Mouse (Mus musculus): ENCODE measurements around the gene Pacsin3. TPM values are rescaled to one million over a fixed set of nuclear protein-coding genes. Genes with fewer than 3 reads are reported as not detected.

Gene Pacsin3
- polyA plus RNA-seq, 1 experiment from 2014 or later: 25.6 TPM

DNA sequence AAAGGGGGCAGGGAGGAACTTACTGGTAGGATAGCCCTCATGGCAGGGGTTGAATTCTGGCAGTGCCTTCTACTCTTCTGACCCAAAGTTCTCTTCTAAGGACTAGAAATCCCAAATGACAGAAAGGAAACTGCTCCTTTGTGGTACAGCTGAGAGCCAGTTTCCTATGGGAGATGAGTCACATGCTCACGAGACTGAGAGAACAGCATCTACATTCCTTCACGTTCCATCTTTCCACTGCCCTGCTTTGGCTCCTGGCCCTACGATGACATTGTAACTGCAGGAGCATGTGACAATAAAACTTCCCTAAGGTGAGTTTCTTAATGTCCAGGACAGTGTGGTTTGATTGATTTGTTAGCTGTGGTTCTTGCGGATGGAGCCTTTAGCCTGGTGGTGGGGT, 7.4 kb upstream of the Pacsin3 start:
- Histone ChIP-seq H3K27ac (no peak overlapping the region), H3K4me3 (no peak overlapping the region), H3K9ac (no peak overlapping the region), H3K9me3 (replicated peaks) (no peaks in the 10 kb centered on the region), H3K4me2 (replicated peaks) (no peak overlapping the region), H3K27me3 (peaks cover 9% of the 10 kb centered on the region; the same call in 1 of the 2 replicates), H3K4me1 (peaks cover 3% of the 10 kb centered on the region; the same call in 1 of the 2 replicates), H3K36me3 (no peaks in the 10 kb centered on the region)
- WGBS: 90% methylated on average over 4 of the region's 4 CpGs
- ATAC-seq (ENCODE audit: low FRiP score): no peak

DNA sequence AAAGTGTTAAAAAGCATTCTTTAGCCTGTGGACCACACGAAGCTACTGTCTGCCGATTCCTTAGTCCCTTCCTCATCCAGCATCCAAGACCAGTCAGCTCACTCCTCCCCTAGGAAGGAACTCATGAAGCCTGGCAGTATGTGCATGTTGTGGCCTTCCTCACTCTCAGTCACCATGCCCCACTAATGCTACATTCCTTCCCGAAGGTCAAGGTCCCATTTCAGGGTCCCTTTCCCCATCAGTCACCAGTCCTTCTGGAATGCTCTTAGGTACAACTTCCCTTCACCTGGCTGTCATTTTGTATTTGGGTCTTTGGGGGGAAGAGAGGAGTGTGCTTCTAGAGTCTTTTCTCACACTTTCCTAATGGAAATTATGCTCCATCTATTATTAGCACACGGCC, 3.8 kb upstream of the Pacsin3 start:
- no peaks in the 10 kb centered on the region for H3K9me3 ChIP-seq (replicated peaks)
- no peak for ATAC-seq (ENCODE audit: low FRiP score)
- no peaks in the 10 kb centered on the region for H3K36me3 ChIP-seq
- H3K4me1 ChIP-seq: peaks cover 24% of the 10 kb centered on the region
- no peak overlapping the region for H3K4me2 ChIP-seq (replicated peaks)
- no peak overlapping the region for H3K27ac ChIP-seq
- 79% methylated on average over 4 of the region's 4 CpGs for WGBS
- H3K4me3 ChIP-seq: no peak overlapping the region
- H3K9ac ChIP-seq: no peak overlapping the region
- H3K27me3 ChIP-seq: peaks cover 36% of the 10 kb centered on the region

DNA sequence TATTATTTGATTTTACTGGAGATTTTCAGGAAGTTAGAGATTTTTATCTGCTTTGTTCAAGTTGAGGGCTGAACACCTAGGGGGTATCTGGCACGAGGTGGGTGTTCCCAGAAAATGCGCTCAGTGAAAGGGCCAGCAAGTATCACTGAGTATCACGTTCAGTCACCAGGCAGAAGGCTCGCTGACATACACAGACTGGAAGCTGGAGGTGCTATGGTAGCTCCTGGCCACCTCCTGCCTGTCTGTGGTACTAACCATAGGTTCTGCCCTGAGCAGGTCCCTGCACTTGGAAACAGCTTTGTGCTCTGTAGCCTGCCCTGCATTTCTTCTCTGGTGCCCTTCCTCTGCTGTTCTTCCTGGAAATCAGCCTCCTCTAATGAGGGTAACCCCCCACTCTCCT, 3.2 kb upstream of the Pacsin3 start:
- peaks cover 36% of the 10 kb centered on the region for H3K27me3 ChIP-seq
- no peak overlapping the region for H3K4me2 ChIP-seq (replicated peaks)
- H3K36me3 ChIP-seq: no peaks in the 10 kb centered on the region
- H3K4me3 ChIP-seq: no peak overlapping the region
- no peaks in the 10 kb centered on the region for H3K9me3 ChIP-seq (replicated peaks)
- ATAC-seq (ENCODE audit: low FRiP score): no peak
- 66% methylated on average over 4 of the region's 4 CpGs for whole genome bisulfite sequencing
- H3K9ac ChIP-seq: no peak overlapping the region
- peaks cover 30% of the 10 kb centered on the region for H3K4me1 ChIP-seq
- H3K27ac ChIP-seq: no peak overlapping the region

DNA sequence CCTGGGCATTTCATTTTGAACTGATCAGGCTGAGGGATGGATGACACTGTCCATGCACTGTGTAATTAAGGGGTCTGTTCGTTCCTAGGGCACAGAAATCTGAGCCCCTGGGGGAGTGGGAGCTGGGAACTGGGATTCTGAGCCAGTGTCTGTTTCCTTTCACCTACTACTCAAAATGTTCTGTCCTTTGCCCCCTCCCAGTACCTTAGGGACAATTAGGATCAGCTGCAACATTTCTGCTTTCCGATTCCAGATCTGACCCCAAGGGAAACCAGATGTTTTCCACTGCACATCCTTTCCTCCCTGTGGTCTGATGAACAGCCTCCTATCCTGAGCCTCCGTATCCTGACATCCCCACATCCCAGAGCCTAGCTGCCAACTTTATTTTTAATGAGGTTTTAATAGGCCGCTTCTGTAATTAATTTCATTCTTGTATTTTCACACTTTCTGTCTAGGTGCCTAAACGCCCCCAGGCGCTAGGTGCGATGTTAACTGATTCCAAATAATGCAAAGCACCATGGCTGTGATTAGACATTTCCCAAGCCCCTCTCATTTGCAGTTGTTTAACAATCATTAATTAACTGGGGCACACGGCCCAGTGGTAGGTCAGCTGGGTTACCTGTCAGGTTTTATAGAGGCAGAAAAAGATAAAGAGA, 901 bp upstream of the Pacsin3 start:
- Histone ChIP-seq H3K36me3 (no peaks in the 10 kb centered on the region), H3K4me1 (peaks cover 39% of the 10 kb centered on the region), H3K9me3 (replicated peaks) (no peaks in the 10 kb centered on the region), H3K27ac (no peak overlapping the region), H3K9ac (no peak overlapping the region), H3K4me3 (no peak overlapping the region), H3K27me3 (peaks cover 36% of the 10 kb centered on the region), H3K4me2 (replicated peaks) (peak overlapping the region; percentile 99; the same call in 1 of the 2 replicates)
- 0 out of 2 replicates have a peak, but pooled peaks have one; percentile 14 for ATAC-seq (ENCODE audit: low FRiP score)
- WGBS: 22% methylated on average over 8 of the region's 8 CpGs

DNA sequence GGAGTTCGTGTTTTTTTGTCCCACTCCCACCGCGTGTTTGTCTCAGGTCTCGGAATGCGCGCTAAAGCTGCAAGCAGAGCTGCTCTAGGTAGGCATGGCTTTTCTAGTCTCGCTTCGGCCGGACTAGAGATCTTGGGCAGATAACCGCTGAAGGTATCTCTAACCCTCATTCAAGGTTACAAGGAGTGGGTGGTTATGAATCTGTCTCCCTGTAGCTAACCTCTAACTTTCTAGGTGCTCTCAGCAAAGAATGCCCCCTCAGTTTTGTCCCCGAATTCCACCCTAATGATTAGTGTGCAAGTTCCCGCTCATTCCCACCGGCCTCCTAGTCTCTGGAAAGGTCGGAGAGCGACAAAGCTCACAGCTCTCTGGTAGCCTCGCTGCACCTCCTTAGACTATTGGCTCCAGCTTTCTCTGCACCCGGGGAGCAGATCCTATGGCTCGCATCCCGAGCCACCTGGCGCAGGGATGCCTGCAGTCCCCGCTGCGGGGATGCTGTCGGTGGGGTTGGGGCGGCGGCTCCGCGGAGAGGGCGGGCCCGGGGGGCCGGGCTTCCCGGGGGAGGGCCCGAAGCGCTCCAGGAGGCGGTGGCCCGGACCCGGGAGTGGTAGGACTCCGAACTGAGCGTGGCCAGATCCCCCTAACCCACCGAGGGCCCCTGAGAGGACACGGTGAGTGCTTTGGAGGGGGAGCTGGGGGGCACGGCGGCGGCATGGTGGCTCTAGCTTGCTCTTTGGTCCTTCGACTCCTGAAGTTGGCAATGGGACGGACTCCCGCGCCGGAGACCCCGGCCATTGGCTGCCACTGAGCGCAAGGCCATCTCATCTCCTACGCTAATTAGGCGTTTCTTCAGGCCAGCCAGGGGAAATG, 737 bp downstream of the Pacsin3 start:
- Histone ChIP-seq H3K27ac (peak overlapping the region; percentile 60), H3K4me2 (replicated peaks) (peak overlapping the region; percentile 99), H3K4me1 (peaks cover 39% of the 10 kb centered on the region), H3K27me3 (peaks cover 36% of the 10 kb centered on the region), H3K9ac (peak overlapping the region; percentile 67), H3K9me3 (replicated peaks) (no peaks in the 10 kb centered on the region), H3K36me3 (no peaks in the 10 kb centered on the region), H3K4me3 (peak overlapping the region; percentile 59)
- ATAC-seq (ENCODE audit: low FRiP score): peak; percentile 57
- 0% methylated on average over 52 of the region's 52 CpGs for WGBS

DNA sequence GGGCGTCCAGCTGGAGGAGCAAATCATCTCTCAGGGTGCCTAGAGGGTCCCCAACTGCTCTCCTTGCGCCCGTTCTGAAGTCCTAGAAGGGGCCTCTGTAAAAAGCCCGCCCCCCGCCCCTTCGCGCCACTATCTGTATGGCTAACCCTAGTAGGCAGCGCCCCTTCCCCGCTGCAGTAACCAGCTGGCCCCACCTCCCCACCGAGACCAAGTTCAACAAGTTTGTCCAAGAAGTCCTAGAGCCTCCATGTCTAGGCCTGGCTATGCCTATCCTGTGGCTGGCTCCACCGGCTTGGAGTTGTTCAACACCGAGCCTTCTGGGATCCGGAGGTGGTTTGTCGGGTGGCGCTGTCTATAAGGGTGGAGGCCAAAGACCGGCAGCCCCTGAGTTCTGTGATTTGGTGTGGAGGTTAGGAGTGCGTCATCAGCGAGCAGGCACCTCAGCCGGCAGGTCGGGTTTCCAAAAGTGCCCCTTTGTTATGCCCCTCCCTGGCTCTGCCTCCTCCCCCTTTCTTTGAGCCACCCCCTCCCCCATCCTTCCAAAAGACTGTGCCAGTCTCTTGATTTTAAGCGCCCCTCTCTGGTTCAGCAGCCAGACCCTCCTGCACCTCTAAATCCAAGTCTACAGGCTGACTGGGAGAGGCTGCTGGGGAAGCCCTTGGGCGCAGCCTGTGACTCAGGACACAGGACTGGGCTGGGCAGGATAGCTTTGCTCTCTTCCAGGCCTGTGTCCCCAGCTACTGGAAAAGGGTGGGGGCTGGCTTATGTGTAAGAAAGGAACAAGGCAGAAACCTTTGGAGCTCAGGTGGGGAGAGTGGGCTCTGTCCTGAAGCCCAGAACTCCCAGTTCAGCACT, 1.6 kb downstream of the Pacsin3 start:
- peak overlapping the region; percentile 99 for H3K4me2 ChIP-seq (replicated peaks)
- peaks cover 34% of the 10 kb centered on the region for H3K27me3 ChIP-seq
- peak; percentile 64 for ATAC-seq (ENCODE audit: low FRiP score)
- H3K4me1 ChIP-seq: peaks cover 39% of the 10 kb centered on the region
- H3K36me3 ChIP-seq: no peaks in the 10 kb centered on the region
- 2% methylated on average over 22 of the region's 22 CpGs for WGBS
- H3K27ac ChIP-seq: peak overlapping the region; percentile 60; the same call in 1 of the 2 replicates
- no peaks in the 10 kb centered on the region for H3K9me3 ChIP-seq (replicated peaks)
- peak overlapping the region; percentile 59 for H3K4me3 ChIP-seq
- H3K9ac ChIP-seq: peak overlapping the region; percentile 67

DNA sequence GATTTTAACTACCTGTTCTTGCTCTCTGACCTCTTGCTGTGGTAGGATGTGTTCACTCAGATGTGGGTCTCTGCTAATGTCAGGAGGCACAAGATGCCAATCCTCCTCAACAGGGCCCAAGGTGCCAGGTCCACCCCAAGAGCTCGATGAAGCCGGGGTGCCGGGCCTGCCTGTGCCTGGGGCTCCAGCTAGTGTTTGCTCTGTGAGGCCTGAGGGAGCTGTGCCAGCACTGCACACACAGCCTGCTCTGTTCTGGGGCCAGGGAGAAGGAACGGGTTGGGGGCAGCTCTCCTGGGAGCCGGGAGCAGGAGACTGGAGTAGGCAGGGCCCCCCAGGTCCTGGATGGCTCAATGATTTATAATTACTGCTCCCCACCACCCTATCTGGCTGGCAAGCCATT, 2.3 kb downstream of the Pacsin3 start:
- peak overlapping the region; percentile 59; the same call in 1 of the 2 replicates for H3K4me3 ChIP-seq
- WGBS: 70% methylated on average over 5 of the region's 5 CpGs
- peaks cover 28% of the 10 kb centered on the region for H3K27me3 ChIP-seq
- peaks cover 39% of the 10 kb centered on the region for H3K4me1 ChIP-seq
- ATAC-seq (ENCODE audit: low FRiP score): no peak
- peak overlapping the region; percentile 99 for H3K4me2 ChIP-seq (replicated peaks)
- no peaks in the 10 kb centered on the region for H3K36me3 ChIP-seq
- no peaks in the 10 kb centered on the region for H3K9me3 ChIP-seq (replicated peaks)
- H3K9ac ChIP-seq: peak overlapping the region; percentile 67; the same call in 1 of the 2 replicates
- H3K27ac ChIP-seq: peak overlapping the region; percentile 24; the same call in 1 of the 2 replicates

DNA sequence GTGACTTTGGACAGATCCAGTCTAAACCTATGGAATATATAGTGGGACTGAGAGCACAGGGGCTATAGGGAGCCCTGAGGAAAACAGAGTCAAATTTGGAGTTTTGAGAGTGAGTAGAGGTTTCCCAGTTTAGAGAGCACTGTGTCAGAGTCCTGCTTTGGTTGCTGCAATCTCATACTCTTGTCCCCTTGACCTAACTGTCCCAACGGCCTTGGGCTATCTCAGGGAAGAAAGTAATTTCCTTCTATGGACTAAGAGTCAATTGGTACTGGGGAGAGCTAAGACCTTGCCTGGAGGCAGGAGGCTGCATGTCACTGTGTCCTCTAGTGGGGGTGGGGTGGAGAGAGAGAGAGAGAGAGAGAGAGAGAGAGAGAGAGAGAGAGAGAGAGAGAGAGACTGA, 3.1 kb downstream of the Pacsin3 start:
- no peaks in the 10 kb centered on the region for H3K36me3 ChIP-seq
- H3K4me2 ChIP-seq (replicated peaks): no peak overlapping the region
- H3K27me3 ChIP-seq: peaks cover 25% of the 10 kb centered on the region
- no peak for ATAC-seq (ENCODE audit: low FRiP score)
- no peak overlapping the region for H3K27ac ChIP-seq
- H3K9me3 ChIP-seq (replicated peaks): no peaks in the 10 kb centered on the region
- H3K4me1 ChIP-seq: peaks cover 39% of the 10 kb centered on the region
- H3K4me3 ChIP-seq: no peak overlapping the region
- no peak overlapping the region for H3K9ac ChIP-seq
- WGBS: 81% methylated on average over 1 of the region's 1 CpGs

DNA sequence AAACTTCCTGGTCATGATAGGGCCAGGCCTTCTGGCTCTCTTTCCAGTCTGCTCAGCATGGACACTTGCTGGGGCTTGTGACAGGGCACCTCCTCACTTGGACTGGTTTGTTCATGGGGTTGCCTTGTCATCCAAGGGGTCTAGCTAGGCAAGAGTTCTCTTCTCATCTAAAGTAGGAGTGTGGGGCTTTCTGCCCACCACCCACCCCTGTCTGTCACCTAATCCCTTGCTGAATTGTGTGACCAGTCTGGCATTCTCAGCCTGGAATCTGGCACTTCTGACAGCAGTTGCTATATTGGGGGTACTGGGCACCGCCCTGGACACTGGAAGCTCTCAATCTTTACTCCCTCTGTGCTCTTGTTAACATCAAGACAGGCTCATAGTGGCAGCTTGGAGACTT, 3.7 kb downstream of the Pacsin3 start:
- Histone ChIP-seq H3K4me1 (peaks cover 45% of the 10 kb centered on the region), H3K9me3 (replicated peaks) (no peaks in the 10 kb centered on the region), H3K27me3 (peaks cover 19% of the 10 kb centered on the region), H3K27ac (no peak overlapping the region), H3K4me2 (replicated peaks) (no peak overlapping the region), H3K9ac (no peak overlapping the region), H3K36me3 (no peaks in the 10 kb centered on the region), H3K4me3 (no peak overlapping the region)
- 90% methylated on average over 1 of the region's 1 CpGs for WGBS
- no peak for ATAC-seq (ENCODE audit: low FRiP score)

DNA sequence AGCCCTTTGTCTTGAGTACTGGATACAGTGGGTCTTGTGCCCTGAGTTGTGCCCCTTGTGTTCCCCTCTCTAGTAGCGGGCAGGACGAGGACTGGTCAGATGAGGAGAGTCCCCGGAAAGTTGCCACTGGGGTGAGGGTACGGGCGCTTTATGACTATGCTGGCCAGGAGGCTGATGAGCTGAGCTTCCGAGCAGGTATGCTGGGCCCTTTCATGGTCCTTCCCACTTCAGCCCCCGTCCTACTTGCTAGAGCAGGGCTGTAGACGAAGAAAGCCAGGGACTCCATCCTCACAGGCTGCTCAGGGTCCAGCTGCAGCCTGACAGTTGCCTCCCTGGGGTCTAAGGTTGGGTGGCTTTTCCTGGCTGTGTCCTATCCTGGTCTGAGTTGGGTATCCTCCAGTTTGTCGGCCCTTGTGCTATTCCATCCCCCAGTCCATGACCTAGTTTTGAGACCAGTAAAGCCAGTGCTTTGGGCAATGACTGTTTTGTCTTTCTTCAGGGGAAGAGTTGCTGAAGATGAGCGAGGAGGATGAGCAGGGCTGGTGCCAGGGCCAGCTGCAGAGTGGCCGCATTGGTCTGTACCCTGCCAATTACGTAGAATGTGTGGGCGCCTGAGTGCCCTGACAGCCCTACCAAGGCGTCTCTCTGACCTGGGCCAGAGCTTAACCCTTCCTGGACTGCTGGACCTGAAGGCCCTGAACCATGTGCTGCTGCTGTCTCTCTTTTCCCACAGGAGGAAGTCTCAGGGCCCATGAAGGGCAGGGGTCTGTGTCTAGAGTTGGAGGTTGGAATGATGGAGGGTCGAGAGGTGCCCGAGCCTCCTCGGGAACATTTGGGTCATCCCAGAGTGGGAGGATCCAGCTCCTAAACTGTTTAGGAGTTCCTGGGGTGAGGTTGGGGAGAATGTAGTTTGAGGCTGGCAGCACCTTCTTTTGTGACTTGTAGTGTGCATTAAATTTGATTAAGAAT, 8.2 kb downstream of the Pacsin3 start:
- peak; percentile 13 for ATAC-seq (ENCODE audit: low FRiP score)
- H3K36me3 ChIP-seq: peaks cover 20% of the 10 kb centered on the region

More for the DNA sequence above, 8.2 kb downstream of the Pacsin3 start:
- Histone ChIP-seq H3K4me1 (peaks cover 17% of the 10 kb centered on the region), H3K27ac (peak overlapping the region; percentile 97), H3K9ac (peak overlapping the region; percentile 68), H3K4me2 (replicated peaks) (peak overlapping the region; percentile 89), H3K9me3 (replicated peaks) (no peaks in the 10 kb centered on the region), H3K4me3 (peak overlapping the region; percentile 83), H3K27me3 (no peaks in the 10 kb centered on the region)
- 90% methylated on average over 17 of the region's 17 CpGs for WGBS

All from hindbrain, embryonic 12.5 days (tissue).